21 mouse cellular contexts compared by ENCODE assay signal in the genomic region with DNA sequence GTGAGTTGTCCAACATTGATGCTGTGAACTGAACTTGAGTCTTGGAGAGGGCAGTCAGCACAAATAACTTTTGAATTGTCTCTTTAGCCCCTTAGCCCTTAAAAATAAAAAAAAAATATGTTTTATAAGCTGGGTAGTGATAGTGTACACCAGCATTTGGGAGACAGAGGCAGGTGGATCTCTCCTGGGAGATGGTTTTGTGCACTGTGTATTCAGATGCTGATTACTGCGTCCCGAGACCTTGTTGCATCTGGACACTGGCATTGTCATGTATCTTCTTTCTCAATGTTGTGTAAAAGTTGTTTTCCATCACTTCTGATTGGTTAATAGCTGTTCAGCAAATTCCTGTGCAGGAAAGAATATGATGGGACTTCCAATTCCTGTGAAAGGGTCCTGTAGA. TPM values are rescaled to one million over a fixed set of nuclear protein-coding genes. Genes with fewer than 3 reads are reported as not detected.
DNase-seq lines count a peak whose midpoint lies in the region; TF ChIP-seq lines count a peak whose summit lies in the region.
"Had no signal": no experiment of that assay in that cellular context is flagged by ENCODE, and none has a peak within 500 bp of the region (broad histone marks: within the 10 kb centered on the region; RNA-seq: fewer than 3 reads in every experiment).

No protein-coding gene starts in this region.

- no peak for TF ChIP-seq CTCF in ES-Bruce4 (IDR thresholded peaks at IDR 0.05; ENCODE audit: low read depth, low read length)

- H3K27me3 ChIP-seq in ES-Bruce4 (ENCODE audit: control insufficient read depth, insufficient read depth, low read length, poor library complexity, severe bottlenecking), result no peaks in the 10 kb centered on the region
- H3K27me3 ChIP-seq: CH12.LX; embryonic facial prominence, embryonic 13.5 days; embryonic facial prominence, embryonic 15.5 days; forebrain, embryonic 12.5 days had no signal

- intact Hi-C loops in left cerebral cortex, postnatal 10 days (cut with DNase I), result no loop called here

- TF ChIP-seq EP300 in ES-Bruce4 (IDR thresholded peaks at IDR 0.05; ENCODE audit: insufficient read depth, low read depth, low read length), result peak; percentile 94

- in situ Hi-C loops in ES-E14 (cut with MboI; ENCODE audit: low sequenced_read_pairs in 2 of 2, unreplicated experiment in 2 of 2), result no loop called here

- H3K9ac ChIP-seq in ES-Bruce4 (ENCODE audit: low read depth, poor library complexity, severe bottlenecking) (peak overlapping the region; percentile 43; the same call in 1 of the 2 replicates), ES-E14 (ENCODE audit: insufficient read depth, low read depth, low read length, poor library complexity, severe bottlenecking) (no peak overlapping the region)
- H3K9ac ChIP-seq: embryonic facial prominence, embryonic 13.5 days; embryonic facial prominence, embryonic 15.5 days; forebrain, embryonic 12.5 days had no signal

- H3K36me3 ChIP-seq in ES-Bruce4 (ENCODE audit: control insufficient read depth, insufficient read depth, low read length, poor library complexity, severe bottlenecking) (no peaks in the 10 kb centered on the region), ES-E14 (ENCODE audit: control insufficient read depth, insufficient read depth, low read length, poor library complexity, severe bottlenecking) (no peaks in the 10 kb centered on the region)
- H3K36me3 ChIP-seq: embryonic facial prominence, embryonic 13.5 days; embryonic facial prominence, embryonic 15.5 days; forebrain, embryonic 10.5 days; forebrain, embryonic 12.5 days had no signal

- no peak for TF ChIP-seq POLR2A in ES-Bruce4 (IDR thresholded peaks at IDR 0.05; ENCODE audit: insufficient read depth, low read length)

- H3K4me3 ChIP-seq in ES-Bruce4 (ENCODE audit: low read depth, low read length) (no peak overlapping the region), ES-E14 (ENCODE audit: insufficient read depth in 1 of 2, low read depth in 1 of 2, low read length in 2 of 2, poor library complexity in 1 of 2, severe bottlenecking in 1 of 2) (no peak overlapping the region)
- H3K4me3 ChIP-seq: embryonic facial prominence, embryonic 13.5 days; embryonic facial prominence, embryonic 15.5 days; erythroblast, embryonic 14.5 days; forebrain, embryonic 10.5 days; forebrain, embryonic 12.5 days had no signal

- DNase-seq in ES-E14 (ENCODE audit: low read depth, low spot score), result peak; percentile 60
- DNase-seq in ZHBTc4 (ENCODE audit: low read depth, low spot score), result peak; percentile 92
- no peak for DNase-seq in adrenal gland, adult 8-10 months
- no peak for DNase-seq in left cerebral cortex, postnatal 10 days (ENCODE audit: extremely low spot score in 1 of 2, low spot score in 2 of 2)
- DNase-seq: adrenal gland, adult 2 months; adrenal gland, postnatal 14 days; adrenal gland, postnatal 36 days; B cell, adult 2 months; cerebellum, adult 11-12 months; cerebellum, adult 2 months; cerebellum, adult 9-10 months; cerebellum, postnatal 10 days; cerebellum, postnatal 25 days; embryo, embryonic 11 days had no signal

- peaks cover 3% of the 10 kb centered on the region for H3K4me1 ChIP-seq in ES-Bruce4 (ENCODE audit: control insufficient read depth, insufficient read depth, low read length)
- H3K4me1 ChIP-seq in ES-E14 (ENCODE audit: control insufficient read depth in 2 of 2, insufficient read depth in 2 of 2, low read length in 2 of 2, poor library complexity in 1 of 2), result peaks cover 13 to 20% of the 10 kb centered on the region in 2 experiments
- H3K4me1 ChIP-seq: embryonic facial prominence, embryonic 13.5 days; embryonic facial prominence, embryonic 15.5 days; forebrain, embryonic 10.5 days; forebrain, embryonic 12.5 days had no signal

- H3K9me3 ChIP-seq in ES-Bruce4 (replicated peaks; ENCODE audit: control insufficient read depth, insufficient read depth, low read length, poor library complexity, severe bottlenecking), result no peaks in the 10 kb centered on the region
- H3K9me3 ChIP-seq in ES-E14 (ENCODE audit: control insufficient read depth, insufficient read depth, low read depth, low read length), result no peaks in the 10 kb centered on the region
- H3K9me3 ChIP-seq: embryonic facial prominence, embryonic 13.5 days; embryonic facial prominence, embryonic 15.5 days; forebrain, embryonic 10.5 days; forebrain, embryonic 12.5 days had no signal

- H3K27ac ChIP-seq in ES-Bruce4 (ENCODE audit: insufficient read depth, low read length) (peak overlapping the region; percentile 96), ES-E14 (ENCODE audit: insufficient read depth, low read depth, low read length, poor library complexity, severe bottlenecking) (peak overlapping the region; percentile 93; the same call in 1 of the 2 replicates)
- H3K27ac ChIP-seq: embryonic facial prominence, embryonic 13.5 days; embryonic facial prominence, embryonic 15.5 days; forebrain, embryonic 10.5 days; forebrain, embryonic 12.5 days had no signal

TF ChIP-seq in ES-E14, 5 proteins besides CTCF, POLR2A, EP300 and RAD21:
- TF ChIP-seq CHD2 (IDR thresholded peaks at IDR 0.05; ENCODE audit: low read depth, low read length), result 0 out of 2 replicates have a peak, but pooled peaks have one; percentile 25
- peak; percentile 59 for TF ChIP-seq ZNF384 (IDR thresholded peaks at IDR 0.05; ENCODE audit: low read depth, low read length)
- TF ChIP-seq MAFK (IDR thresholded peaks at IDR 0.05; ENCODE audit: insufficient read depth, low read depth, low read length), result 0 out of 2 replicates have a peak, but pooled peaks have one; percentile 14
- TF ChIP-seq HCFC1 (IDR thresholded peaks at IDR 0.05; ENCODE audit: borderline replicate concordance, insufficient read depth, low read length), result no peak
TF ChIP-seq in ES-E14: peak in this region for 3.

RNA-seq across cellular contexts. Expression of a gene that starts 39.7 kb away (rescaled TPM):
- polyA plus RNA-seq in ES-Bruce4 (2011; ENCODE audit: insufficient read depth, insufficient read length, low read depth, missing spikeins), result 137 and 147 TPM in 2 replicates
- 142 and 173 TPM in 2 replicates for total RNA-seq in ES-E14 (2012; rRNA removed)
- total RNA-seq in adrenal gland, adult 8-10 months (2022), result 10 to 100 TPM; 34.3 to 65.1 (median 55.9) TPM
- 10 to 100 TPM; 57.9 to 63.5 TPM for total RNA-seq in left cerebral cortex, postnatal 10 days (2021)

RNA-seq across cellular contexts. Expression of a gene that starts 59.8 kb away (rescaled TPM):
- 38.4 and 45.2 TPM in 2 replicates for polyA plus RNA-seq in ES-Bruce4 (2011; ENCODE audit: insufficient read depth, insufficient read length, low read depth, missing spikeins)
- 66.2 and 127 TPM in 2 replicates for total RNA-seq in ES-E14 (2012; rRNA removed)
- total RNA-seq in adrenal gland, adult 8-10 months (2022), result 1 to 10 TPM; 3.9 to 5.2 (median 4.4) TPM
- total RNA-seq in left cerebral cortex, postnatal 10 days (2021), result 10 to 100 TPM; 73.3 to 74.1 TPM
- polyA plus RNA-seq: erythroblast, embryonic 14.5 days had no signal

Comparison
In these comparisons a context has a peak if more than half of its experiments do, and no peak if none do; other contexts are left out.
1. DNase-seq: peak in ES-E14 (single experiment) and ZHBTc4 (single experiment); none in adrenal gland, adult 8-10 months (single experiment) and left cerebral cortex, postnatal 10 days (0 of 2).
2. RNA of a gene that starts 59.8 kb away (total RNA-seq): 73.3 to 74.1 TPM in left cerebral cortex, postnatal 10 days and 66.2 to 127 TPM in ES-E14; 3.9 to 5.2 TPM in adrenal gland, adult 8-10 months; every median in the first group is over 10 times any median in the second.